Mouse (Mus musculus) liver, embryonic 14.5 days (tissue): ENCODE measurements around the gene Dennd2a. TPM values are rescaled to one million over a fixed set of nuclear protein-coding genes. Genes with fewer than 3 reads are reported as not detected.

Source experiments
- ATAC-seq: fragments of 200-750 bp; cut with Nextera tagmentation; 2 replicates; pipeline ENCODE4 v1.8.0; 2017; ENCODE audit warnings: moderate number of reproducible peaks, mild to moderate bottlenecking, moderate library complexity; ENCODE audit not compliant: insufficient read depth
- DNase-seq, 3 experiments: peaks; one replicate each; pipeline ENCODE4 v3.0.0-alpha.2; 2012 to 2013; ENCODE audit warnings: low read depth in 3 of 3, low spot score in 3 of 3
- H3K27ac ChIP-seq: fragments of 300-500 bp; sonication (generic); 2 replicates; pipeline ENCODE4 v1.5.1; 2014; ENCODE audit warnings: moderate library complexity, mild to moderate bottlenecking, control low read depth, inconsistent platforms
- H3K27me3 ChIP-seq: fragments of 300-500 bp; sonication (generic); 2 replicates; pipeline ENCODE4 v1.6.1; 2014; ENCODE audit warnings: mild to moderate bottlenecking, low read length, moderate library complexity; ENCODE audit not compliant: control insufficient read depth, insufficient read depth
- H3K36me3 ChIP-seq: fragments of 300-500 bp; sonication (generic); replicated peaks from 2 replicates; pipeline ENCODE4 v1.6.1; 2014; ENCODE audit warnings: low read depth; ENCODE audit not compliant: control insufficient read depth, insufficient read depth
- H3K4me1 ChIP-seq, 2 experiments: fragments of 200-500 bp in 1 of 2; fragments of 300-500 bp in 1 of 2; sonication (generic) in 1 of 2; replicated peaks; 2 replicates each; pipeline ENCODE4 v1.6.1; 2012 to 2014; ENCODE audit warnings: antibody characterized with exemption in 1 of 2, inconsistent platforms in 1 of 2, low read length in 1 of 2; ENCODE audit not compliant: control insufficient read depth in 2 of 2, insufficient read depth in 2 of 2
- H3K4me2 ChIP-seq: fragments of 300-500 bp; sonication (generic); 2 replicates; pipeline ENCODE4 v1.6.1; 2014; ENCODE audit warnings: low read depth, mild to moderate bottlenecking, control low read depth, moderate library complexity
- H3K4me3 ChIP-seq, 2 experiments: fragments of 200-500 bp in 1 of 2; fragments of 300-500 bp in 1 of 2; sonication (generic) in 1 of 2; 2 replicates each; pipeline ENCODE4 v1.5.1; 2012 to 2014; ENCODE audit warnings: low read depth in 2 of 2, low read length in 2 of 2, mild to moderate bottlenecking in 2 of 2, control low read depth in 1 of 2, inconsistent platforms in 1 of 2, moderate library complexity in 1 of 2; ENCODE audit not compliant: insufficient read depth in 1 of 2
- H3K9ac ChIP-seq: fragments of 300-500 bp; sonication (generic); replicated peaks from 2 replicates; pipeline ENCODE4 v1.6.1; 2014; ENCODE audit warnings: mild to moderate bottlenecking, control low read depth, moderate library complexity
- H3K9me3 ChIP-seq: fragments of 300-500 bp; sonication (generic); 2 replicates; pipeline ENCODE4 v1.6.1; 2016; ENCODE audit warnings: low read length, mixed read lengths; ENCODE audit not compliant: control insufficient read depth
- CTCF ChIP-seq: IDR thresholded peaks from 2 replicates; pipeline ENCODE4 v1.5.1; 2016; ENCODE audit warnings: antibody characterized with exemption, low read depth, control low read depth
- EP300 ChIP-seq: IDR thresholded peaks from 2 replicates; pipeline ENCODE4 v1.6.1; 2016; ENCODE audit warnings: antibody characterized with exemption, low read depth
- WGBS: fragments of 180-500 bp; shearing (Covaris S2); extraction: QIAGEN DNeasy Blood & Tissue Kit; methylation state at CpG from one replicate; pipeline ENCODE4 v1.1.7; 2014; ENCODE audit not compliant: insufficient replicate concordance; 5-methylcytosine and 5-hydroxymethylcytosine counted together
- polyA plus RNA-seq, 2 experiments: library from polyadenylated mRNA; depleted of rRNA in 1 of 2; stranded (reverse) in 1 of 2; unstranded in 1 of 2; fragments of >200 nt; fragmentation: Nextera tagmentation in 1 of 2; extraction: Ambion mirVana in 1 of 2; gene quantifications; 2 replicates each; pipeline versions ENCODE4 v1.2.1 to v1.2.3; 2012 to 2014

Gene Dennd2a
- polyA plus RNA-seq, 2 experiments, result 1.0 to 1.4 TPM

- TF ChIP-seq CTCF, result no peak
- no peak for TF ChIP-seq EP300
- Histone ChIP-seq H3K4me1 (no peaks in the 10 kb centered on the region), H3K4me3 (no peak overlapping the region), H3K9ac (no peak overlapping the region), H3K27ac (no peak overlapping the region), H3K4me2 (no peak overlapping the region), H3K9me3 (no peaks in the 10 kb centered on the region; the same call in 1 of the 2 replicates), H3K27me3 (no peaks in the 10 kb centered on the region), H3K36me3 (no peaks in the 10 kb centered on the region)
- 50% methylated on average over 8 of the region's 8 CpGs for WGBS
- no peak for DNase-seq
- ATAC-seq, result no peak
Observed at GRCm38 (mm10) chr6:39455339-39456160, 102.1 kb downstream of the Dennd2a start.

GRCm38 (mm10) chr6:39454616-39455015, 103.1 kb downstream of the Dennd2a start:
- ATAC-seq, result no peak
- Histone ChIP-seq H3K9ac (no peak overlapping the region), H3K36me3 (no peaks in the 10 kb centered on the region), H3K9me3 (no peaks in the 10 kb centered on the region), H3K27me3 (no peaks in the 10 kb centered on the region), H3K27ac (no peak overlapping the region), H3K4me2 (no peak overlapping the region), H3K4me3 (no peak overlapping the region), H3K4me1 (no peaks in the 10 kb centered on the region)
- no peak for DNase-seq
- WGBS, result 46% methylated on average over 2 of the region's 2 CpGs
- no peak for TF ChIP-seq CTCF
- no peak for TF ChIP-seq EP300

DNA sequence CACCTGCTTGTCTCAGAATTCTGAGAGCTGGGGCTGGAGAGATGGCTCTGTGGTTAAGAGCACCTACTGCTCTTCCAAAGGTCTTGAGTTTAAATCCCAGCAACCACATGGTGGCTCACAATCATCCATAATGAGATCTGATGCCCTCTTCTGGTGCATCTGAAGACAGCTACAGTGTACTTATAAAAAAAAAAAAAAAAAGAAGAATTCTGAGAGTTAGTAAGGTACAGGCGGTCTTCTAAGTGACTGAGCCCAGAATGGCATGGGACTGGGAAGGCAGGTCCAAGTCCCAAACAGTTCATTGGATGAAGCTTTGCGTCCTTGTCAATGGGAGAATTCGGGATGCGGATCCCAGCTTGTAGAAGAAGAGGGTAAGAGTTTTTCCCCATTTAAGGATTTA, 104.1 kb downstream of the Dennd2a start:
- Histone ChIP-seq H3K4me3 (no peak overlapping the region), H3K4me2 (no peak overlapping the region), H3K9ac (no peak overlapping the region), H3K9me3 (no peaks in the 10 kb centered on the region), H3K4me1 (no peaks in the 10 kb centered on the region), H3K27me3 (no peaks in the 10 kb centered on the region), H3K27ac (no peak overlapping the region), H3K36me3 (no peaks in the 10 kb centered on the region)
- ATAC-seq, result no peak
- WGBS, result 79% methylated on average over 4 of the region's 4 CpGs
- DNase-seq, result no peak
- peak; percentile 32 for TF ChIP-seq CTCF
- TF ChIP-seq EP300, result no peak

DNA sequence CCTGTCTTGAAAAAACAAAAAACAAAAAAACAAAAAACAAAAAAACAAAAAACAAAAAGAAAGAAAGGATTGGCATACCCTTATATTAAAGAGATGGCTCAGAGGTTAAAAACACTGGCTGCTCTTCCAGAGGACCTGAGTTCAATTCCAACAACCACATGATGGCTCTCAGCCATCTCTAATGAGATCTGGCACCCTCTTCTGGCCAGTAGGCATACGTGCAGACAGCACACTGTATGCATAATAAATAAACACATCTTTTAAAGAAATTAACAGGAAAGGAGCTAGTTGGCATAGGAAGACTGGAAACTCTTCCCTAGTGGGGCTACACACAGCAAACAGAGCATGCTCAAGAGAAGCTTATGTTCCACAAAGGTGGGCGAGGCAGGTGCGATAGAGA, 106.6 kb downstream of the Dennd2a start:
- TF ChIP-seq CTCF, result peak; percentile 84
- TF ChIP-seq EP300, result no peak
- no peaks in the 10 kb centered on the region for H3K36me3 ChIP-seq
- 62% methylated on average over 3 of the region's 3 CpGs for WGBS
- DNase-seq, result no peak
- H3K9ac ChIP-seq, result no peak overlapping the region
- no peak overlapping the region for H3K4me2 ChIP-seq
- no peak overlapping the region for H3K4me3 ChIP-seq
- H3K27me3 ChIP-seq, result no peaks in the 10 kb centered on the region
- H3K27ac ChIP-seq, result no peak overlapping the region
- no peaks in the 10 kb centered on the region for H3K9me3 ChIP-seq
- no peak for ATAC-seq
- no peaks in the 10 kb centered on the region for H3K4me1 ChIP-seq

- ATAC-seq, result no peak
- no peak overlapping the region for H3K4me3 ChIP-seq
- no peak overlapping the region for H3K4me2 ChIP-seq
- no peak for DNase-seq
- H3K27me3 ChIP-seq, result no peaks in the 10 kb centered on the region
- no peaks in the 10 kb centered on the region for H3K36me3 ChIP-seq
- 64% methylated on average over 4 of the region's 4 CpGs for WGBS
- no peaks in the 10 kb centered on the region for H3K9me3 ChIP-seq
- TF ChIP-seq EP300 (no peak), CTCF (no peak)
- no peaks in the 10 kb centered on the region for H3K4me1 ChIP-seq
- H3K9ac ChIP-seq, result no peak overlapping the region
- H3K27ac ChIP-seq, result no peak overlapping the region
Observed at GRCm38 (mm10) chr6:39450580-39450979, 107.1 kb downstream of the Dennd2a start.
